Mouse (Mus musculus) layer of hippocampus, adult 6 months (tissue): ENCODE results near the gene Ccnc. TPM values are rescaled to one million over a fixed set of nuclear protein-coding genes. Genes with fewer than 3 reads are reported as not detected.

ENCODE experiments used
- long read RNA-seq, 2 experiments: library from polyadenylated mRNA; unstranded; transcript quantifications; one replicate each; pipeline ENCODE4 v2.0.0; 2019 to 2020
- polyA plus RNA-seq: library from polyadenylated mRNA; unstranded; fragments of <200 nt; fragmentation: Nextera tagmentation; gene quantifications from 2 replicates; pipeline ENCODE4 v1.2.3, GENCODE M21; 2021

The Ccnc gene
- 38.0 and 40.9 TPM in 2 replicates for polyA plus RNA-seq
- long read RNA-seq, experiment 1, transcript Ccnc-202 (12 exons, 3,365 nt): minor isoform, 12 of 63 reads
- long read RNA-seq, experiment 1, transcript Ccnc-203 (12 exons, 1,406 nt): major isoform, 40 of 63 reads
- long read RNA-seq, experiment 1, partial matches to known transcripts: 7 of 63 reads
- long read RNA-seq, experiment 1, other reads (novel, unspliced or antisense): 4 of 63 reads
- long read RNA-seq, experiment 2, transcript Ccnc-203 (12 exons, 1,406 nt): major isoform, 73 of 157 reads
- long read RNA-seq, experiment 2, transcript Ccnc-201 (13 exons, 3,484 nt): minor isoform, 7 of 157 reads
- long read RNA-seq, experiment 2, transcript Ccnc-202 (12 exons, 3,365 nt): minor isoform, 46 of 157 reads
- long read RNA-seq, experiment 2, partial matches to known transcripts: 2 of 157 reads
- long read RNA-seq, experiment 2, other reads (novel, unspliced or antisense): 25 of 157 reads

GRCm38 (mm10) chr4:21727615-21728165, at the start of gene Ccnc:
Ccnc (plus strand) TSS chr4:21727701.

DNA sequence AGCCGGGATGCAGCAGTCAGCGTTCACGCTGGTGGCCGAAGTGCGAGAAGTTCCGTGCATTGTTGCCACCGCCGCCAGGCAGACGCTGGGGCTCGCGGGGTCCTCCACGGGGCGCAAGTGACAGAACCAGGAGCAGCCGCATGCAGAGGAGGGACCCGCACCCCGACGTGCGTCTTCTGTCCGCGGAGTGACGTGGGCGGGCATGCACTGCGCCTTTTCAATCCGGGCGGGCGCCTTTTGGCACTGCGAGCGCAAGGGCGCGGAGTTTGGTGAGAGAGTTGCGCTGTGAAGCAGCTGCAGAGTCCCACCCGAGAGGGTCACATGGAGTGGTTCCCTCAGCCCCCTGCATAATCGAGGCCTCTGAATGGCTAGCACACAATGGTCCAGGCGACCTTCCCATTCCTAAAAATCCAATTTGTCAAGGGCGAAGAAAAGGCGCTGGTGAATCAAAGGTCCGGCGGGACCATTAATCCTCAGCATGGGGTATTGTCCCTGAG, 41.9 kb upstream of the Ccnc start, which contains the start of gene Prdm13:
TSS of gene Prdm13 (minus strand) at position 369 of the 497 bp plus-strand sequence.

GRCm38 (mm10) chr4:21766863-21767304, 39.4 kb downstream of the Ccnc start, which contains the start of the genes Usp45 and Tstd3:
Usp45 (plus strand) TSS chr4:21767156.
Tstd3 (minus strand) TSS chr4:21767212.

Other genes starting within 250 kb of the Ccnc start
- not detected in 2 replicates for gene Prdm13, start 41.7 kb upstream of the Ccnc start, polyA plus RNA-seq
- 9.9 and 11.6 TPM in 2 replicates for gene Usp45, start 39.5 kb downstream of the Ccnc start, polyA plus RNA-seq
- 21.7 and 22.3 TPM in 2 replicates for gene Tstd3, start 39.5 kb downstream of the Ccnc start, polyA plus RNA-seq
- 50.7 and 53.1 TPM in 2 replicates for gene Pnisr, start 119.9 kb downstream of the Ccnc start, polyA plus RNA-seq
- 11.3 and 12.2 TPM in 2 replicates for gene Coq3, start 152.0 kb downstream of the Ccnc start, polyA plus RNA-seq
- gene Faxc, start 203.6 kb downstream of the Ccnc start, polyA plus RNA-seq: 4.5 and 4.7 TPM in 2 replicates